Mouse (Mus musculus): Measurements from ENCODE around the gene Pfdn6.

GRCm38 (mm10) chr17:33953961-33954565 is 13.9 kb upstream of the Pfdn6 start:
- TF ChIP-seq CTCF (IDR thresholded peaks at IDR 0.05; ENCODE audit: control insufficient read depth, insufficient read depth, low read length) (no peak), POLR2A (IDR thresholded peaks at IDR 0.05; ENCODE audit: borderline replicate concordance, control insufficient read depth, low read depth, low read length) (no peak)
